Mouse (Mus musculus): ENCODE data around the gene Chd3.

Chd3 gene

GRCm38 (mm10) chr11:69369215-69369989 is at the start of gene Chd3:
Chd3 (minus strand) TSS chr11:69369406.
- peak; percentile 22 for DNase-seq

GRCm38 (mm10) chr11:69417449-69418384 is 48.5 kb upstream of the Chd3 start:
- DNase-seq: peak; percentile 95

DNA sequence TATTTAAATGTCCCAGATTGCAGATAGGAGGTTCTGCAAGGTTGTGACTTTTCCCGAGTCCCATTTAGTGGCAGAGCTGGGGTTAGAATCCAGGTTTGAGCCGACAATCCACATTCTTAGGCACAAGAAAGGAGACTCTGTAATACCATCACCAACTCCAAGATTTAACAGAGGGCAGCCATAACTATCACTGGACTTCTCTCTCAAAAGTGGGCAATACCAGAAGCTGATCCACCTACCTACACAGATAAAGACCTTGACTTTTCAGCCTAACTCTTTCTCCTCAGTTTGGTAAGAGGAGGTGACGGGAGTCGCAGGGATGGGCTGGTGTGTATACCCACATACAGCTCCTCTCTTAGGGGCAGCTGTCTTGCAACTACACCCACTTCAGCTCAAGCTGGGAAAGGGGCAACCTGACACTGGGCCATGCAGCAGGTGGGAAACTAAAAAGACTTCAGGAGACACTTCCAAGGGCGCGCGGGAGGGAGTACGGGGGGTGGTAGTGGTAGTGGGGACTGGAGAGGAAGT is 47.8 kb upstream of the Chd3 start:
- no peak for DNase-seq

GRCm38 (mm10) chr11:69416509-69416908 is 47.3 kb upstream of the Chd3 start:
- no peak for DNase-seq

DNA sequence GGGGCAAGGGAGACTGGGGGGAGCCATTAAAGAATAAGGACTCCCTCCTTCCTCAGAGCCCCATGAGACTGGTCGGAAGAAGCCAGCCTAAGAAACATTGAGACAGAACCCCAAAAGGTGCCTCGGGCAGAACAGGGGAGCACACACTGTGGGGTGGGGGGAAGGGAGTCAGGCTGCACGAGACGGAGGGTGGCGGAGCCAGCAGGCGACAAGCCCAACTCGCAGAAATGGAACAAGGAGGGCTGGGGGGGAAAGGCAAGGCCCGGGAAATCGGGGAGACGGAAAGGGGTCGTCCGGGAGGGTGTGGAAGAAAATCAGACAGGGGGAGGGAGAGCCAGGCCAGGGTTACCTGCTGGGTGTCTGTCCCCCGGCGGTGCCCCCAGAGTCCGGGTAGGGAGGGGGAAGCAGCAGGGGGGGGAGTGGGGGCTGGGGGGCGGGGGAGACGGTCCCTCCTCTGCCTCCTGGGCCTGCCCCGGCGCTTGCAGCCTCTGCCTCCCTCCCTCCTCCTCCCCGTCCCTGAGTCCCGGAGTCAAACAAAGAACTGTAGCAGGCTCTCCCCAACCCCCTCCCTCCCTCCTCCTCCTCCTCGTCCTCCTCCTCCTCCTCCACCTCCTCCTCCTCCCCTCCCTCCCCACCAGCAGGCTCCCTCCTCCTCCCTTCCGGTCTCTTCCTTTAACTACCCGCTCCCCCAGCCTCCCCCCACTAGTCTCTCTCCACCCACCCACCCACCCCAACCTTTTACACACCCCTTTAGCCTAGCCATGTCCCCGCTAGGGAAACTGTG is 46.7 kb upstream of the Chd3 start:
- peak; percentile 89 for DNase-seq

DNA sequence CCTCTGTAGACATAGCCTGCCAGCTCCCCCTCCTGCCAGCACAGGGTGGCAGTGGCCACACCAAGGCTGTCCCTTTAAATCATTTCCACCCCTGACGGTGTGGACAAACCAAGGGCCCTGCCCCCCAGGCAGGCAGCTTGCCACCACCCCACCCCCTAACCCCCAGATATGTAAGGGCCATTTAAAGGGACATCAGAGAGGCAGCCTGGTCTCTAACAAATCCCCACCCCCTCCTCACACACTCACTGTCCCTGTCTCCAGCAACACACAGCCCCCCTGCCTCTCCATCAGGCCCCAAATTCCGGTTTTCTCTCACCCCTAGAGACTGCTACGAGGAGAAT is 46.1 kb upstream of the Chd3 start:
- peak; percentile 74 for DNase-seq

GRCm38 (mm10) chr11:69414421-69415326 is 45.5 kb upstream of the Chd3 start:
- DNase-seq: peak; percentile 47

GRCm38 (mm10) chr11:69413221-69414181 is 44.3 kb upstream of the Chd3 start, which contains the start of gene Kdm6b:
Kdm6b (minus strand) TSS chr11:69413675.
- peak; percentile 80 for DNase-seq

DNA sequence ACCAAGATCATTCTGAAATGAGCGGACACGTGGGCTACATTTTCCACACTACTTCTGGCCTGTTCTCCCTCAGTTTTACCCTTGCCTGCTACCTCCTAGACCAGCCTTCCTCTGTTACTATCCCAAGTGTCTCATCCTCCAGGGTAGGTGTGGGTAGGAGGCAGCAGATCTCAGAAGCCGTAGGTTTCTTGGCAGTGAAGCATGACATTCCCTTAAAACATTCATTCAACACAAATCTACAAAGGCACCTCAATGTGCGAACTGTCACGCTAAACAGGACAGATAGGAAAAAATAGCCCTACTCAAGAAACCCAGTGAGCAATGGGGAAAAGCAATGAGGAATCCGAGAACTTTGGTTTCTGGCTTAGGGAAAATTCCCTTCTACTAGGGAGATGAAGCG is 43.3 kb upstream of the Chd3 start:
- no peak for DNase-seq

- peak; percentile 77 for DNase-seq
These were observed 42.5 kb upstream of the Chd3 start for GRCm38 (mm10) chr11:69411538-69412203.

DNA sequence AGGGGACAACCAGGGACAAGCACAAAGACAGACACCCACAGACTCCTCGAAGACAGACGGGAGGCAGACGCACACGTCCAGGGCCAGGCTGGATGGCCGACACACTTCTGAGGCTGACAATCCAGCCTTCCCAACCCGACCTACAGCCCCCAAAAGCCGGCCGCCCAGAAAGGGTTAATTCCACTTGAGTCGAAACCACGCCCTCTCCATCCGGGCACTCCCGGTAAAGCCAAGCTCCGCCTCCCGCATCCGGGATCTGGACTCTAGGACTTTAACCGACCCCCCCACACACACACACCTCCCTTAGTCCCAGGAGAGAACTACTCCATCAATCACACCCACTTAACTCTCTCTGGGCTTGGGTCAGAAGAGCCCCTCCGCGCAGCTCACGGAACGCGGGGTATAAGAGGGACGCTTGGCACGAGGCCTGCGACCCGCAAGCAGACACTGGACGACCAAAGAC is 41.9 kb upstream of the Chd3 start:
- peak; percentile 100 for DNase-seq

DNA sequence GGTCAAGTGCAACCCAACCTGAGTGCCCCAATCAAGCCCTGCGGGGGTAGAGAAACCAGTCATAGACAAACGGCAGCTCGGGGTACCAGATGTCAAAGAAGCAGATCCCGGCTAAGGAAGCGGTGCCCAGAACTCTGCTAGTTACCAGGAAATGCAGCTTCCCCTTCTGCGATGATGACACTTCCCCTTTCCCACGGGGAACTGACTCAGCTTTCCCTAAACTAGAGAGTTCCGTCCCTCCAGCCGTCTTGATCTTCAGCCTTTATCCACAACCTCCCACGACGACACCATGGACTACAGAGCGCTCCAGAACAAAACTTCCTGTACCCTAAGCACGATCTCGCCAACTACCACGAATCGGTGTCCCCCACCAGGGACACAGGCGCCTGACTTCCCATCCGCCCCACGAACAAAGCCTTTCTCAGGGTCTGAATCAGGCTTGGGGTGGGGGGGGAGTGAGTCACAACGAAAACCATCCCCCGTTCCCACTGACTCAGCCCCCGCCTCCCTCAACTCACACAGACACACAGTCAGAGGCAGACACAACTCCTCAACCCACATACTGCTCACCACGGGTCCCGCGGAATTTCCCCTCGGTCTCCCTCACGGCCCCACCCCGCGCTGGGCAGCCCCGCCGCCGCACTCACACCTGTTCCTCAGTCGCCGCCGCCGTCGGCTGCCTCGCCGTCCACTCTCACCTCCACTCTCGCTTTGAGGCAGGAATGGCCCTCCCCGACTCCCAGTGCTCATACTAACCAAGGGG is 41.3 kb upstream of the Chd3 start:
- no peak for DNase-seq

DNA sequence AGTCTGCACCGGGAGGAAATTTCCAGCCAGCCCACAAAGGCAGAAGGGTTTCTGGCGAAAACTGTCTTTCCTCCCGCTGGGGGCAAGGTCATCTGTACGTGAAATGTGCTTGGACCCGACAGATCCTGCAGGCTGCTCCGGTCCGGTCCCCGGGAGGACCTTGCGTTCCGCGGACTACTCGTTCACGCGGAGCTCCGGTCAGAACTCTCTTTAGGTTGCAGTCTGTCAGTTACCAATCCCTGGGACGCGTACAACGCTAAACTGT is 40.8 kb upstream of the Chd3 start:
- DNase-seq: peak; percentile 49

GRCm38 (mm10) chr11:69409378-69410044 is 40.3 kb upstream of the Chd3 start:
- DNase-seq: peak; percentile 94

DNA sequence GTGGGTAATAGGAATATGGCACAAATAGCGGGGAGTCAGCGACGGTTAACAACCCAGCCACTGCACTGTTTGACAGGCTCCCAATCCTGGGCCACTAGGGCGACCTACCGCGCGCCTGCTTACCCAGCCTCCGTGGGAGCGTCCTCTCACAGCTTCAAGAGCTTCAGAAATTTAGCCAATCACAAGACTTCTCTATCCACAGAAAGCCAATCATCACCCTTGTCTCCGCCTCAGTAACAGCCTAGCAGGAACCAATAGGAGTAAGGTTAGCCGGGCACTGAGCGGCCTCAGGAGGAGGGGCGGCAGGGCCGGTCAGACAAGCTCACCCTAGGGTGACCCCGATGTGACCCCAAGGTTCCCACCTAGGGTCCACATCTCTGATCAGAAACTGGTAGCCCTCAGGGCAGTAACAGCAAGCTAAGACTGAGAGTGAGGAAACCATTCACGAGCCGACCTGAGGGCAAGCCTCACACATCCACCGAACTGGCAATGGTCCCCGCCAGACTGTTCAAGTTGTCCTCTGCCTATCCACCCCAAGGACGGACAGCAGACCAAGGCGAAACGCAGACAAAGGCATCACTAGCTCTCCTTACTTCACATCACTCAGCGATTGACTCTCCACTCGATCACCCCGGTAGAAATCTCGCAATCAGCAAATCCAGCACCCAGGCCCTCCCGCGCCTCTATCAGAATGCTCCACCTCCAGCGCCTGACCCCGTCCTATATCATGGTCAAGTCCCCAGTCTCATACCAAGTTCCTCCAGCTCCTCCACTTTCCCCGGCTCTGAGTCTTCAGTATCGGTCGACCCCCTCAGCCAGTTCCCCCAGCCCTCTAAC is 39.6 kb upstream of the Chd3 start:
- DNase-seq: peak; percentile 90

DNA sequence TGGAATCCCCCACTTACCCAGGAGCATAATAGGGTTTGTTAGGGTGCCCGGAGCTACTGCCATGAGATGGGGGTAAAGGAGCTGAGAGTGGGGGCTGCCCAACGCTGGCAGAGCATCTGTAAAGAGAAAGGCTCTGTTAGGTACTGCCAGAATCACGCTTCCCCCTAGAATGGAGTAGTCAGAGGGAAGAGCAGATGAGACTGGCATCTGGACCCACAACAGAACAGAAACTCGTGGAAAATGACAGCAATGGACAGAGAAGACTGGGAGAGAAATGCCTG is 38.5 kb upstream of the Chd3 start:
- DNase-seq: no peak

DNA sequence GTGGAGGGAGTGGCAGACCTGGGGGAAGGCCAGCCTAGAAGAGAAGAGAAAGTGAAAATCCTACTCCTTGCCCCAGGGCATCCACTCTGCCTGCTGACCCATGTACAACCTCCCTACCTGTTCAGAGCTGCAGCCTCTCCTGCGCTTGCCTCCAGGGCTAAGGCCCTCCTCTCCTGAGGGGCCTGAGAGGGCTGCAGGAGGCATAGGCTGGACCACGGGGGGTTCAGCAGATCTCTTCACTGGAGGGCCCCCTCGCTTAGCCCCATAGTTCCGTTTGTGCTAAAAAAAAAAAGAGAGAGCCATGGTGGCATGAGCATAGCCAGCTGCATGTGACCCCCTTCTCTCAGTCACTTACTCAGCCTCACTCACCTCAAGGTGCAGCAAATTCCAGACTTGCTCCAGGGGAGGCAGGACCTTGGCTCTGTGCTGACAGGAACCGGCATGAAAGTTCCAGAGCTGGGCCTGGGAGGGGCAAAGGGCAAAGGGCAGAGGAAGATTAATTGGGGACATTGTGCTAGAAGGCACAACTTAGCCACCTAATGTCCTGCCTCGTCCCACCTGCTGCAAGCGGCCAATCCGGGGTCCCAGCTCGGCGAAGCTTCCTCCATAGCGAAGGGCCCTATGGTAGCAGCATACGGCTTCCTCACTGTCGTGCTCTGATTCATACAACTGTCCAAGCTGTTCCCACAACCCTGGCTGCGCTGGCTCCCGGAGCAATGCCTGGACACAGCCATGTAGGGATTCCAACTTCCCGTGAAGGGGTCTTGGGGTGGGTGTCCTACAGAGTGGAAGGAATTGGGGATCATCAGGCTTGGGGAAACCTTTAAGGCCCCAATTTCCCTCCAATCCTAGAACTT is 37.9 kb upstream of the Chd3 start:
- DNase-seq: no peak
